Mouse (Mus musculus) CH12.LX (cell line): ENCODE measurements around the gene Rlbp1. TPM values are rescaled to one million over a fixed set of nuclear protein-coding genes. Genes with fewer than 3 reads are reported as not detected.
A peak's percentile ranks its signal among the peaks of the same experiment; 100 is the strongest.

Source experiments
- DNase-seq: peaks from one replicate; pipeline ENCODE4 v3.0.0-alpha.2; 2013; ENCODE audit errors: extremely low read depth
- H3K27ac ChIP-seq: 2 replicates; pipeline ENCODE4 v1.5.1; 2012; ENCODE audit warnings: low read depth, mild to moderate bottlenecking, control low read depth, moderate library complexity; ENCODE audit not compliant: insufficient read depth
- H3K27me3 ChIP-seq: replicated peaks from 2 replicates; pipeline ENCODE3; 2012; ENCODE audit warnings: inconsistent platforms
- H3K36me3 ChIP-seq, 2 experiments: replicated peaks in 1 of 2; 2 replicates each; pipeline versions ENCODE3 to v1.6.1; 2012; ENCODE audit warnings: inconsistent platforms in 1 of 2, low read length in 1 of 2, mild to moderate bottlenecking in 1 of 2, mixed read lengths in 1 of 2, moderate library complexity in 1 of 2; ENCODE audit not compliant: control insufficient read depth in 1 of 2, insufficient read depth in 1 of 2
- H3K4me1 ChIP-seq, 2 experiments: 2 replicates each; pipeline ENCODE4 v1.6.1; 2012; ENCODE audit warnings: inconsistent platforms in 1 of 2, moderate library complexity in 1 of 2; ENCODE audit not compliant: insufficient read depth in 2 of 2, control insufficient read depth in 1 of 2
- H3K4me2 ChIP-seq: 2 replicates; pipeline ENCODE4 v1.6.1; 2012; ENCODE audit warnings: low read depth, mild to moderate bottlenecking, control low read depth; ENCODE audit not compliant: poor library complexity, insufficient read depth, severe bottlenecking
- H3K4me3 ChIP-seq, 3 experiments: fragments of 150-350 bp in 1 of 3; sonication (generic) in 1 of 3; replicated peaks in 1 of 3; 2 replicates each; pipeline versions ENCODE3 to v1.5.1; 2011 to 2012; ENCODE audit warnings: low read depth in 2 of 3, low read length in 2 of 3, mild to moderate bottlenecking in 2 of 3, moderate library complexity in 2 of 3, control low read depth in 1 of 3, improper control_type of control experiment in 1 of 3, inconsistent platforms in 1 of 3, mixed read lengths in 1 of 3; ENCODE audit not compliant: poor library complexity in 1 of 3
- H3K79me2 ChIP-seq: replicated peaks from 2 replicates; pipeline ENCODE4 v1.6.1; 2012; ENCODE audit warnings: mild to moderate bottlenecking, moderate library complexity; ENCODE audit not compliant: control insufficient read depth, poor library complexity, insufficient read depth, severe bottlenecking; ENCODE audit errors: extremely low read depth
- H3K9ac ChIP-seq: 2 replicates; pipeline ENCODE4 v1.6.1; 2012; ENCODE audit warnings: low read depth, mild to moderate bottlenecking, control low read depth, moderate library complexity; ENCODE audit not compliant: insufficient read depth
- H3K9me3 ChIP-seq: replicated peaks from 2 replicates; pipeline ENCODE3; 2012; ENCODE audit warnings: low read length, inconsistent platforms, mixed read lengths
- BHLHE40 ChIP-seq: IDR thresholded peaks from 2 replicates; pipeline ENCODE4 v1.6.1; 2011; ENCODE audit warnings: mild to moderate bottlenecking, low read depth, low read length, improper control_type of control experiment
- CHD1 ChIP-seq: IDR thresholded peaks from 2 replicates; pipeline ENCODE4 v1.6.1; 2012; ENCODE audit warnings: low read depth, low read length, improper control_type of control experiment, inconsistent platforms
- CHD2 ChIP-seq: IDR thresholded peaks from 2 replicates; pipeline ENCODE4 v1.6.1; 2011; ENCODE audit warnings: low read length, improper control_type of control experiment
- ETS1 ChIP-seq: conservative IDR thresholded peaks from 2 replicates; pipeline ENCODE4 v1.6.1; 2012; ENCODE audit warnings: low read depth, mild to moderate bottlenecking, inconsistent platforms, low read length, improper control_type of control experiment, moderate library complexity
- GABPA ChIP-seq: IDR thresholded peaks from 2 replicates; pipeline ENCODE4 v1.6.1; 2012; ENCODE audit warnings: low read depth, low read length, improper control_type of control experiment, inconsistent platforms; ENCODE audit not compliant: insufficient replicate concordance
- JUN ChIP-seq: IDR thresholded peaks from 2 replicates; pipeline ENCODE4 v1.6.1; 2011; ENCODE audit warnings: low read depth, mild to moderate bottlenecking, low read length, improper control_type of control experiment, moderate library complexity; ENCODE audit not compliant: insufficient read depth
- MAFK ChIP-seq: IDR thresholded peaks from 2 replicates; pipeline ENCODE4 v1.6.1; 2011; ENCODE audit warnings: low read length, improper control_type of control experiment; ENCODE audit not compliant: insufficient replicate concordance
- MAX ChIP-seq: IDR thresholded peaks from 2 replicates; pipeline ENCODE4 v1.6.1; 2011; ENCODE audit warnings: low read length, improper control_type of control experiment
- MAZ ChIP-seq: IDR thresholded peaks from 2 replicates; pipeline ENCODE4 v1.6.1; 2012; ENCODE audit warnings: low read depth, mild to moderate bottlenecking, inconsistent platforms, low read length, improper control_type of control experiment, moderate library complexity
- MEF2A ChIP-seq: IDR thresholded peaks from 2 replicates; pipeline ENCODE4 v1.6.1; 2014; ENCODE audit warnings: low read depth, mild to moderate bottlenecking, inconsistent platforms, low read length, improper control_type of control experiment, borderline replicate concordance
- NELFE ChIP-seq: IDR thresholded peaks from 2 replicates; pipeline ENCODE4 v1.6.1; 2011; ENCODE audit warnings: low read depth, low read length, improper control_type of control experiment
- PAX5 ChIP-seq: IDR thresholded peaks from 2 replicates; pipeline ENCODE4 v1.6.1; 2012; ENCODE audit warnings: low read length, inconsistent platforms, mixed read lengths
- POLR2A ChIP-seq: IDR thresholded peaks from 2 replicates; pipeline ENCODE4 v1.6.1; 2011; ENCODE audit warnings: low read depth, mild to moderate bottlenecking, improper control_type of control experiment, low read length
- POLR2AphosphoS2 ChIP-seq: IDR thresholded peaks from 2 replicates; pipeline ENCODE4 v1.6.1; 2011; ENCODE audit warnings: low read depth, low read length, improper control_type of control experiment
- RCOR1 ChIP-seq: conservative IDR thresholded peaks from 2 replicates; pipeline ENCODE4 v1.6.1; 2012; ENCODE audit warnings: low read depth, mild to moderate bottlenecking, inconsistent platforms, low read length, improper control_type of control experiment
- TBP ChIP-seq: conservative IDR thresholded peaks from 2 replicates; pipeline ENCODE4 v1.6.1; 2011; ENCODE audit warnings: low read depth, low read length, improper control_type of control experiment
- ZMIZ1 ChIP-seq: IDR thresholded peaks from 2 replicates; pipeline ENCODE4 v1.6.1; 2012; ENCODE audit warnings: low read depth, mild to moderate bottlenecking, inconsistent platforms, low read length, improper control_type of control experiment
- ZNF384 ChIP-seq: IDR thresholded peaks from 2 replicates; pipeline ENCODE4 v1.6.1; 2012; ENCODE audit warnings: low read depth, low read length, improper control_type of control experiment, inconsistent platforms
- dilution Hi-C: fragments of 300-500 bp; cut with MboI; formaldehyde crosslinking; loops from 2 replicates; pipeline ENCODE4 v1.14.3; 2020; ENCODE audit warnings: low sequenced_read_pairs; ENCODE audit not compliant: extremely low pct_unique_long_range_greater_than_20kb, extremely low pct_ligation_motif_present
- in situ Hi-C: fragments of 300-500 bp; cut with MboI; formaldehyde crosslinking; loops from 3 replicates; pipeline ENCODE4 v1.14.3; 2019; ENCODE audit warnings: low sequenced_read_pairs, low pct_ligation_motif_present, low pct_unique_long_range_greater_than_20kb, mixed read lengths
- polyA plus RNA-seq: library from polyadenylated mRNA; unstranded; fragments of >175 nt; gene quantifications from 2 replicates; pipeline ENCODE4 v1.2.1, GENCODE M21; 2012; ENCODE audit warnings: low read depth; ENCODE audit not compliant: insufficient read length
- total RNA-seq, 2 experiments: library from RNA; depleted of rRNA; stranded (reverse); fragments of 300-350 nt in 1 of 2; fragments of >200 nt in 1 of 2; gene quantifications; 2 replicates each; pipeline ENCODE4 v1.2.3; 2012 to 2014

The Rlbp1 gene
- total and polyA plus RNA-seq, 3 experiments, result 2.5 to 24.2 (median 8.4) TPM

GRCm38 (mm10) chr7:79414449-79415375 lies 27.9 kb upstream of the Rlbp1 start:
- H3K36me3 ChIP-seq, result peaks cover 24 to 80% of the 10 kb centered on the region in 2 experiments
- no peak overlapping the region for H3K4me3 ChIP-seq
- H3K79me2 ChIP-seq, result no peaks in the 10 kb centered on the region
- DNase-seq, result no peak
- no peak overlapping the region for H3K9ac ChIP-seq
- dilution Hi-C loops (no loop called here), in situ Hi-C loops (no loop called here)
- H3K27me3 ChIP-seq, result no peaks in the 10 kb centered on the region
- no peak overlapping the region for H3K4me2 ChIP-seq
- no peaks in the 10 kb centered on the region for H3K9me3 ChIP-seq
- H3K27ac ChIP-seq, result no peak overlapping the region
- TF ChIP-seq MAX, result no peak
- no peak for TF ChIP-seq POLR2A
- no peak for TF ChIP-seq MEF2A
- no peak for TF ChIP-seq JUN
- no peak for TF ChIP-seq ETS1
- TF ChIP-seq POLR2AphosphoS2, result no peak
- TF ChIP-seq GABPA, result no peak
- no peak for TF ChIP-seq ZMIZ1
- no peak for TF ChIP-seq RCOR1
- no peak for TF ChIP-seq CHD1
- no peak for TF ChIP-seq ZNF384
- H3K4me1 ChIP-seq, result peaks cover 0 to 9% of the 10 kb centered on the region in 2 experiments; a peak in 1 of 4 replicates

- Histone ChIP-seq H3K9ac (no peak overlapping the region), H3K36me3 (peaks cover 19 to 83% of the 10 kb centered on the region in 2 experiments), H3K4me2 (no peak overlapping the region), H3K9me3 (no peaks in the 10 kb centered on the region), H3K27ac (no peak overlapping the region), H3K4me3 (no peak overlapping the region), H3K27me3 (no peaks in the 10 kb centered on the region), H3K79me2 (no peaks in the 10 kb centered on the region), H3K4me1 (no peaks in the 10 kb centered on the region)
- in situ Hi-C loops (no loop called here), dilution Hi-C loops (no loop called here)
- no peak for DNase-seq
- TF ChIP-seq NELFE (no peak), CHD2 (no peak), BHLHE40 (no peak), TBP (no peak), MAFK (peak; percentile 53; the same call in 1 of the 2 replicates), MAZ (no peak), PAX5 (no peak)
These were observed 13.4 kb upstream of the Rlbp1 start for GRCm38 (mm10) chr7:79400296-79400695.
